Mouse (Mus musculus) liver, embryonic 15.5 days (tissue): ENCODE results near the gene Lrrc1. TPM values are rescaled to one million over a fixed set of nuclear protein-coding genes. Genes with fewer than 3 reads are reported as not detected.

Source experiments
- ATAC-seq: fragments of 200-750 bp; cut with Nextera tagmentation; 2 replicates; pipeline ENCODE4 v1.8.0; 2017; ENCODE audit warnings: moderate number of reproducible peaks, mild to moderate bottlenecking, moderate library complexity; ENCODE audit not compliant: insufficient read depth
- H3K27ac ChIP-seq: fragments of 300-500 bp; sonication (generic); replicated peaks from 2 replicates; pipeline ENCODE4 v1.5.1; 2015; ENCODE audit warnings: mild to moderate bottlenecking, inconsistent platforms
- H3K27me3 ChIP-seq: fragments of 300-500 bp; sonication (generic); 2 replicates; pipeline ENCODE4 v1.6.1; 2015; ENCODE audit warnings: mild to moderate bottlenecking, inconsistent platforms
- H3K36me3 ChIP-seq: fragments of 300-500 bp; sonication (generic); replicated peaks from 2 replicates; pipeline ENCODE4 v1.6.1; 2015; ENCODE audit warnings: moderate library complexity, mild to moderate bottlenecking, inconsistent platforms
- H3K4me1 ChIP-seq: fragments of 300-500 bp; sonication (generic); replicated peaks from 2 replicates; pipeline ENCODE4 v1.6.1; 2015; ENCODE audit warnings: inconsistent platforms
- H3K4me2 ChIP-seq: fragments of 300-500 bp; sonication (generic); 2 replicates; pipeline ENCODE4 v1.6.1; 2015; ENCODE audit warnings: moderate library complexity, mild to moderate bottlenecking, inconsistent platforms
- H3K4me3 ChIP-seq: fragments of 300-500 bp; sonication (generic); replicated peaks from 2 replicates; pipeline ENCODE4 v1.5.1; 2015; ENCODE audit warnings: mild to moderate bottlenecking, inconsistent platforms
- H3K9ac ChIP-seq: fragments of 300-500 bp; sonication (generic); 2 replicates; pipeline ENCODE4 v1.6.1; 2015; ENCODE audit warnings: moderate library complexity, mild to moderate bottlenecking, inconsistent platforms
- H3K9me3 ChIP-seq: fragments of 300-500 bp; sonication (generic); replicated peaks from 2 replicates; pipeline ENCODE4 v1.6.1; 2016; ENCODE audit warnings: inconsistent platforms
- WGBS: fragments of 180-500 bp; shearing (Covaris S2); methylation state at CpG from one replicate; pipeline ENCODE4 v1.1.7; 2015; ENCODE audit warnings: mixed read lengths; ENCODE audit not compliant: insufficient replicate concordance; 5-methylcytosine and 5-hydroxymethylcytosine counted together
- polyA plus RNA-seq: library from polyadenylated mRNA; unstranded; fragments of >200 nt; fragmentation: Nextera tagmentation; extraction: Ambion mirVana; gene quantifications from 2 replicates; pipeline ENCODE4 v1.2.1, GENCODE M21; 2015

Lrrc1 gene
- 2.6 and 2.9 TPM in 2 replicates for polyA plus RNA-seq

GRCm38 (mm10) chr9:77544354-77545067, at the start of gene Lrrc1:
TSS of gene Lrrc1 (minus strand) at chr9:77544870.
- H3K27ac ChIP-seq, result no peak within 1 kb of the TSS; the same call in 1 of the 2 replicates
- peak; percentile 81 for ATAC-seq
- peak within 1 kb of the TSS; percentile 71 for H3K4me3 ChIP-seq
- H3K27me3 ChIP-seq, result peaks cover 42% of the 10 kb centered on the region
- peak within 1 kb of the TSS; percentile 56 for H3K9ac ChIP-seq
- no peaks in the 10 kb centered on the region for H3K36me3 ChIP-seq
- no peaks in the 10 kb centered on the region for H3K9me3 ChIP-seq
- peaks cover 22% of the 10 kb centered on the region for H3K4me1 ChIP-seq
- H3K4me2 ChIP-seq, result peak within 1 kb of the TSS; percentile 94
- WGBS, result under 1% methylated on average over 88 of the region's 88 CpGs

- Histone ChIP-seq H3K9me3 (no peaks in the 10 kb centered on the region), H3K4me2 (no peak overlapping the region), H3K4me3 (no peak overlapping the region), H3K27ac (no peak overlapping the region), H3K4me1 (no peaks in the 10 kb centered on the region), H3K36me3 (no peaks in the 10 kb centered on the region), H3K27me3 (no peaks in the 10 kb centered on the region), H3K9ac (no peak overlapping the region)
- ATAC-seq, result no peak
- WGBS, result 29% methylated on average over 4 of the region's 4 CpGs
These were observed 47.8 kb upstream of the Lrrc1 start for GRCm38 (mm10) chr9:77592423-77592822.

- no peaks in the 10 kb centered on the region for H3K36me3 ChIP-seq
- H3K27me3 ChIP-seq, result no peaks in the 10 kb centered on the region
- H3K27ac ChIP-seq, result no peak overlapping the region
- ATAC-seq, result no peak
- no peaks in the 10 kb centered on the region for H3K4me1 ChIP-seq
- no peak overlapping the region for H3K4me3 ChIP-seq
- H3K4me2 ChIP-seq, result no peak overlapping the region
- 39% methylated on average over 2 of the region's 2 CpGs for WGBS
- H3K9me3 ChIP-seq, result no peaks in the 10 kb centered on the region
- no peak overlapping the region for H3K9ac ChIP-seq
These were observed 44.8 kb upstream of the Lrrc1 start for GRCm38 (mm10) chr9:77589496-77589895.

- no peak overlapping the region for H3K4me3 ChIP-seq
- H3K9me3 ChIP-seq, result no peaks in the 10 kb centered on the region
- H3K9ac ChIP-seq, result no peak overlapping the region
- no peaks in the 10 kb centered on the region for H3K27me3 ChIP-seq
- no peaks in the 10 kb centered on the region for H3K4me1 ChIP-seq
- H3K27ac ChIP-seq, result no peak overlapping the region
- WGBS, result 74% methylated on average over 7 of the region's 7 CpGs
- no peak overlapping the region for H3K4me2 ChIP-seq
- no peaks in the 10 kb centered on the region for H3K36me3 ChIP-seq
- no peak for ATAC-seq
These were observed 42.9 kb upstream of the Lrrc1 start for GRCm38 (mm10) chr9:77587616-77588015.

GRCm38 (mm10) chr9:77586806-77587591, 42.3 kb upstream of the Lrrc1 start:
- H3K36me3 ChIP-seq, result no peaks in the 10 kb centered on the region
- H3K4me3 ChIP-seq, result no peak overlapping the region
- H3K27me3 ChIP-seq, result no peaks in the 10 kb centered on the region
- H3K27ac ChIP-seq, result no peak overlapping the region
- H3K9ac ChIP-seq, result no peak overlapping the region
- no peaks in the 10 kb centered on the region for H3K9me3 ChIP-seq
- WGBS, result 58% methylated on average over 6 of the region's 6 CpGs
- no peak overlapping the region for H3K4me2 ChIP-seq
- ATAC-seq, result no peak
- no peaks in the 10 kb centered on the region for H3K4me1 ChIP-seq

- H3K4me1 ChIP-seq, result no peaks in the 10 kb centered on the region
- 77% methylated on average over 6 of the region's 6 CpGs for WGBS
- H3K27ac ChIP-seq, result no peak overlapping the region
- no peak overlapping the region for H3K9ac ChIP-seq
- H3K4me3 ChIP-seq, result no peak overlapping the region
- no peaks in the 10 kb centered on the region for H3K27me3 ChIP-seq
- no peaks in the 10 kb centered on the region for H3K36me3 ChIP-seq
- ATAC-seq, result no peak
- H3K4me2 ChIP-seq, result no peak overlapping the region
- no peaks in the 10 kb centered on the region for H3K9me3 ChIP-seq
These were observed 40.1 kb upstream of the Lrrc1 start for GRCm38 (mm10) chr9:77584746-77585145.

GRCm38 (mm10) chr9:77583302-77583701, 38.6 kb upstream of the Lrrc1 start:
- Histone ChIP-seq H3K36me3 (no peaks in the 10 kb centered on the region), H3K4me3 (no peak overlapping the region), H3K27ac (no peak overlapping the region), H3K4me2 (no peak overlapping the region), H3K9me3 (no peaks in the 10 kb centered on the region), H3K9ac (no peak overlapping the region), H3K4me1 (no peaks in the 10 kb centered on the region), H3K27me3 (no peaks in the 10 kb centered on the region)
- ATAC-seq, result no peak
- WGBS, result 47% methylated on average over 2 of the region's 2 CpGs

GRCm38 (mm10) chr9:77579827-77580226, 35.2 kb upstream of the Lrrc1 start:
- no peak overlapping the region for H3K27ac ChIP-seq
- 53% methylated on average over 3 of the region's 3 CpGs for WGBS
- no peak overlapping the region for H3K4me3 ChIP-seq
- no peak overlapping the region for H3K4me2 ChIP-seq
- H3K9me3 ChIP-seq, result no peaks in the 10 kb centered on the region
- no peak overlapping the region for H3K9ac ChIP-seq
- ATAC-seq, result no peak
- no peaks in the 10 kb centered on the region for H3K36me3 ChIP-seq
- no peaks in the 10 kb centered on the region for H3K27me3 ChIP-seq
- no peaks in the 10 kb centered on the region for H3K4me1 ChIP-seq

- Histone ChIP-seq H3K27ac (no peak overlapping the region), H3K36me3 (no peaks in the 10 kb centered on the region), H3K9me3 (no peaks in the 10 kb centered on the region), H3K27me3 (no peaks in the 10 kb centered on the region), H3K9ac (no peak overlapping the region), H3K4me3 (no peak overlapping the region), H3K4me2 (no peak overlapping the region), H3K4me1 (no peaks in the 10 kb centered on the region)
- ATAC-seq, result no peak
- WGBS, result 62% methylated on average over 8 of the region's 8 CpGs
These were observed 33.3 kb upstream of the Lrrc1 start for GRCm38 (mm10) chr9:77577931-77578330.

- Histone ChIP-seq H3K9ac (no peak overlapping the region), H3K27me3 (no peaks in the 10 kb centered on the region), H3K4me3 (no peak overlapping the region), H3K4me2 (no peak overlapping the region), H3K9me3 (no peaks in the 10 kb centered on the region), H3K36me3 (no peaks in the 10 kb centered on the region), H3K27ac (no peak overlapping the region), H3K4me1 (no peaks in the 10 kb centered on the region)
- ATAC-seq, result no peak
These were observed 32.7 kb upstream of the Lrrc1 start for GRCm38 (mm10) chr9:77577409-77577808.

GRCm38 (mm10) chr9:77576320-77576719, 31.6 kb upstream of the Lrrc1 start:
- no peak for ATAC-seq
- no peaks in the 10 kb centered on the region for H3K36me3 ChIP-seq
- H3K4me1 ChIP-seq, result no peaks in the 10 kb centered on the region
- no peak overlapping the region for H3K4me3 ChIP-seq
- no peaks in the 10 kb centered on the region for H3K9me3 ChIP-seq
- H3K9ac ChIP-seq, result no peak overlapping the region
- H3K27me3 ChIP-seq, result no peaks in the 10 kb centered on the region
- no peak overlapping the region for H3K4me2 ChIP-seq
- H3K27ac ChIP-seq, result no peak overlapping the region
